Mouse (Mus musculus) lung, postnatal 14 days (tissue): ENCODE measurements around the gene Vmn1r85.

Experiments
- DNase-seq: peaks from one replicate; pipeline ENCODE4 v3.0.0; 2021

The Vmn1r85 gene

DNA sequence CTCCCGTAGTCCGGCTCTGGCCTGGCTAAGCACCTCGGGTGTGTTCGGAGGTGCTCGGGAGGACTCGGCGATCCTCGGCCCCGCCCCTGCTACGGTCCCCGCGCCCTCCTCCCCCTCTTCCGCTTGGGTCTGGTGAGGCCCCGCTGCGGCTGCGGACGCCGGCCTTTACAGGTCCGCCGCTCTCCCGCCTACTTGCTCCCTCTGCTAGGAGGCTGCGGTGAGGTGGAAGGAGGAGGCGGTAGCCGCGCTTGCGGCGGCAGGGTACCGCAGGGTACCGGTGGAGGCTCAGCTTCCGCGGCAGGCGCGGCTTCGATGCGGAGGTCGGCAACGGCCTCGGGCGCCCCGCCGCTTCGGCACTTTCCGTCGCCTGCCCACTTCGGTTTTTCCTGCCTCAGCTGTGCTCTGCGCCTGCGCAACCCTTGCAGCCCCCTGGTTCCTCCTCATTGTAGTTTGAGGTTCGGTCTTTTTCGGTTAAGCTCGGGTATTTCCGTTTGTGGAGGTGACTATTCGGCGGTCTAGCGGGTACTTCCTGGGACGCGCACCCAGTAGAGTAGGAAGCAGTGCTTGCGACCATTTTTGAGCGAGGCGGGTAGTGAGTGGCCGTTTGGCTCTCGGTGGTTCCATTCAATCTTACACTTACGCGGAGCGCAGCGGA, 56.9 kb downstream of the Vmn1r85 start, which contains the start of gene Ube2m:
Gene Ube2m, minus strand, starts transcription at position 375 of the 655 bp plus-strand sequence.
- DNase-seq: peak; percentile 99

DNA sequence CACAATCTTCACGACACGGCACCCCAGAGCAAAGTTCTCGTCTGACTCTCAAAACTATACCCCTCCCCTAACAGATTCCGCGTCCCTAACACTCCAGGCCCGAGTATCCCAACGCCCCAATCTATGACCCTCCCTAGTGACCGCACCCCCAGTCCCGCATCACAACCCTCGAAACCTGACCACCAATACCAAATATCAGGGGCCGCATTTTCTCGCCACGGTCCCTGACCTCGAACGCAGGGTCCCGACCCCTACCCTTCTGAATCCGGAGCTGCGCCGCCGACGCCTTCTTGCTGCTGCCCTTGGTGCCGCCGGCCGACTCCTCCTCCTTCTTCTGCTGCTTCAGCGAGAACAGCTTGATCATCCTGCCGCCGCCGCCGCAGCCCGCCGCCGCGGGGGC, 57.6 kb downstream of the Vmn1r85 start:
- no peak for DNase-seq

DNA sequence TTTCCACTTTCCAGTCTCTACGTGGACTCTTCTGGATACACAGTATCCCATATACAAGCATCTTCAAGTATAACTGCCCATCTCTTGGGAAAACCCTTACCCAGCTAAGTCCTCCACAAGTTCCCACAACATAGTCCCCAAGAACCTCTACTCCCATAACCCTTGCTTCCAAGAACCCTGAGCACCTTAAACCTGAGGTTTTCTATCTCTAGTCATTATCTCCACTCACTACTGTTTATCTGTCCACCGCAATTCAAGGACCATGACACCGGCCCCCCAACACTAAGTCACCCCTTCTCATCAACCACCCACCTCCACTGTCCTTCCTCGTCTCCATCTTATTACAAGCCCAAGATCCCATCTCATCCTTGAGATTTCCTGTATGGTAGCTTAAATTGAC, 58.2 kb downstream of the Vmn1r85 start:
- no peak for DNase-seq

DNA sequence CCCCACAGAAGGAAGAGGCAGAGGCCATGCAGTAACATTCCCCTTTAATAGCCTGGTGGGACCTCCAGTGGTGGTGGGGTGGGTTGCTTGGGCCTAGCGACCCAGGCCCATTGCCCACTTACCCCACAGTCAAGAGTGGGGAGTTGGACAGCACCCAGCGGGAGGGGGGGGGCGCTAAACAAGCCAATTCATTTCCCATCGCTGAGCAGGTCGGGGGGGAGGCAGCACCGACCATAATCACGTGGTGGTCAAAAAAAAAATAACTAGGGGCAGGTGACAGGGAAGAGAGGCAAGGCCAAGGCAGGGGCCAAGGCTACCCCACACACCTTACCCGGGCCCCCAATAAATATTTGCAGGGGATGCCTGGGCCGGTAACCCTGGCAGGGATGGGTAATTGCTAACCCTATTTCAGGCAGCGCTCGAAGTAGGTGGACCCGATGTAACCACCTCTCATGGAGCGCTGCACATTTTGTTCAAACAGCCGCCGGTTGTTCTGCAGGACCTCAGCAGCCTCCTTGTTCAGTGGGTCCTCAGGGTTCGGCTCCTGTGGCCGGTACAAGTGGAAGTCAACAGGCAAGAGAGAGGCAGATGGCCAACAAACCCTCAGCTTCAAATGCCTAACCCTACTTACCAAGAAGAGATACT, 59.6 kb downstream of the Vmn1r85 start:
- DNase-seq: no peak

DNA sequence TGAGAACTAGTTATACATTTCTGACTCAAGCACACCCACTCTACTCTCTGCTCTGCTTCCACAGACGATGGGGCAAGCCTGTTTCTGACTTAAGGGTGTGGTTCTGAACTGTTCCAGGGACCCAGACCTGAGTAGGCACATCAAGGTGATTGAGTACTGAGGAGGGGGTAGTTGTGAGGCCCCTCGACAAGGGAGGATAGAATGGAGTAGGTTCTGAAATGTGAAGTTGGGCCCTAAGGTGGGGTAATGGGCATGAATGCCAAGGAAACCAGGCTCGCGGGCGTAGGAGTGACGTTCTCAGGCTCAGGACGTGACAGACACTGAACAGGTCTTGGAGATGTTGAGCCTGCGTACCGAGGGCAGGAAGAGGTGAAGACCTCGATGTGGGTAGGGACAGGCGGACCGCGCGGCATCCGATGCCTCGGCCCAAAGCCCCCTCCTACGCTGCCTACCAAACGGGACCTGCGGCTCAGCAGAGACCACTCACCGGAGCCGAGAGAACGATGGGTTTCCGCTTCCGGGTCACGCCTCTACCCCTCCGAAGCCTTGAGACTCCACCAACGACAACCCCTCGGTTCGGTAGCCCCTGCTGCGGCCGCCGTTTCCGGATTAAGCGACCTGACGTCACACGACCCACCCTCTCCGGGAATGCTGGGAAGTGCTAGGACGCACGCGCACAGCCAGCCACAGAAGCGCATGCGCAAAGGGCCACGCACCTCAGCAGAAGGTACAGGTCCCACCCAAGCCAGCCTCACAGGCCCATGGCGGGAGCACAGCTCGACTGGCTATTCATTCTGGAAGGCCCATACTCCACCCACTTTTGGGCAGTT, 60.6 kb downstream of the Vmn1r85 start, which contains the start of gene Chmp2a:
Gene Chmp2a, minus strand, starts transcription at position 660 of the 830 bp plus-strand sequence.
- peak; percentile 98 for DNase-seq

DNA sequence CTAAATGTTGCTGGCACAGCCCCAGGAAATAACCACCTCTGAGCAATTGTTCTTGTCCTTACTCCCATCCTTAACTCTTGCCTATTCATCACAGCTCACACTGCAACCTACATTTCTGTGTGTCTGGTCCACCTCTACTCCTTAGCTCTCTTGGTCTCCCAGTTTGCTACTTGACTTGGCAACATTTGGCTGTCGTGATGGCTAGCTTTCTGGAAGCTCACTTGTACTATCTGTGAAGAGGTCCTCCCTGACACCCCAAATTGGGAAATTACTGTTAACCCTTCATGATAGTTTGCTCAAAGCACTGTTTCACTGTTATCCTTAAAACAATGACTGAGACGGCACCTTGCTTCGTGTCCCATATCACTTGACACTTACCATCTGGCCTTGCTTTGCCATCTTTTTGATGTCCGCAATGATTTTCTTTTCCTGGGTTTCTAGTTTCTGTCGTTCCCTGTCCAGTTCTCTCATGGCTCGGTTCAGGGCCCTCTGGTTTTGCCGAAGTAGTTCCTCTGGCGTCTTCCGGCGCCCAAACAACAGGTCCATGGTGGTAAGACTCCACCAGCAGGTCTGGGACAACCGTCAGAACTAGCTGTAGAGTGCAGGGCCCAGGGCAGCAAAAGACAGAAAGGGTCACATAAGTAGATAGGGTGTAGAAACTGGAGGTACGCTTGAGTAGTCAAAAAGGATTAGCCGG, 61.4 kb downstream of the Vmn1r85 start:
- no peak for DNase-seq
